Mouse (Mus musculus) CH12.LX (cell line): ENCODE results near the gene AI854703. TPM values are rescaled to one million over a fixed set of nuclear protein-coding genes. Genes with fewer than 3 reads are reported as not detected.

Experiments used
- DNase-seq: peaks from one replicate; pipeline ENCODE4 v3.0.0-alpha.2; 2013; ENCODE audit errors: extremely low read depth
- H3K27ac ChIP-seq: 2 replicates; pipeline ENCODE4 v1.5.1; 2012; ENCODE audit warnings: low read depth, mild to moderate bottlenecking, control low read depth, moderate library complexity; ENCODE audit not compliant: insufficient read depth
- H3K27me3 ChIP-seq: replicated peaks from 2 replicates; pipeline ENCODE3; 2012; ENCODE audit warnings: inconsistent platforms
- H3K36me3 ChIP-seq, 2 experiments: replicated peaks in 1 of 2; 2 replicates each; pipeline versions ENCODE3 to v1.6.1; 2012; ENCODE audit warnings: inconsistent platforms in 1 of 2, low read length in 1 of 2, mild to moderate bottlenecking in 1 of 2, mixed read lengths in 1 of 2, moderate library complexity in 1 of 2; ENCODE audit not compliant: control insufficient read depth in 1 of 2, insufficient read depth in 1 of 2
- H3K4me1 ChIP-seq, 2 experiments: 2 replicates each; pipeline ENCODE4 v1.6.1; 2012; ENCODE audit warnings: inconsistent platforms in 1 of 2, moderate library complexity in 1 of 2; ENCODE audit not compliant: insufficient read depth in 2 of 2, control insufficient read depth in 1 of 2
- H3K4me2 ChIP-seq: 2 replicates; pipeline ENCODE4 v1.6.1; 2012; ENCODE audit warnings: low read depth, mild to moderate bottlenecking, control low read depth; ENCODE audit not compliant: poor library complexity, insufficient read depth, severe bottlenecking
- H3K4me3 ChIP-seq, 3 experiments: fragments of 150-350 bp in 1 of 3; sonication (generic) in 1 of 3; replicated peaks in 1 of 3; 2 replicates each; pipeline versions ENCODE3 to v1.5.1; 2011 to 2012; ENCODE audit warnings: low read depth in 2 of 3, low read length in 2 of 3, mild to moderate bottlenecking in 2 of 3, moderate library complexity in 2 of 3, control low read depth in 1 of 3, improper control_type of control experiment in 1 of 3, inconsistent platforms in 1 of 3, mixed read lengths in 1 of 3; ENCODE audit not compliant: poor library complexity in 1 of 3
- H3K79me2 ChIP-seq: replicated peaks from 2 replicates; pipeline ENCODE4 v1.6.1; 2012; ENCODE audit warnings: mild to moderate bottlenecking, moderate library complexity; ENCODE audit not compliant: control insufficient read depth, poor library complexity, insufficient read depth, severe bottlenecking; ENCODE audit errors: extremely low read depth
- H3K9ac ChIP-seq: 2 replicates; pipeline ENCODE4 v1.6.1; 2012; ENCODE audit warnings: low read depth, mild to moderate bottlenecking, control low read depth, moderate library complexity; ENCODE audit not compliant: insufficient read depth
- H3K9me3 ChIP-seq: replicated peaks from 2 replicates; pipeline ENCODE3; 2012; ENCODE audit warnings: low read length, inconsistent platforms, mixed read lengths
- BHLHE40 ChIP-seq: IDR thresholded peaks from 2 replicates; pipeline ENCODE4 v1.6.1; 2011; ENCODE audit warnings: mild to moderate bottlenecking, low read depth, low read length, improper control_type of control experiment
- ELF1 ChIP-seq: IDR thresholded peaks from 2 replicates; pipeline ENCODE4 v1.6.1; 2014; ENCODE audit warnings: low read depth, mild to moderate bottlenecking, inconsistent platforms, low read length, improper control_type of control experiment
- ETS1 ChIP-seq: conservative IDR thresholded peaks from 2 replicates; pipeline ENCODE4 v1.6.1; 2012; ENCODE audit warnings: low read depth, mild to moderate bottlenecking, inconsistent platforms, low read length, improper control_type of control experiment, moderate library complexity
- HCFC1 ChIP-seq: IDR thresholded peaks from 2 replicates; pipeline ENCODE4 v1.6.1; 2012; ENCODE audit warnings: low read depth, mild to moderate bottlenecking, inconsistent platforms, low read length, improper control_type of control experiment
- KAT2A ChIP-seq: IDR thresholded peaks from 2 replicates; pipeline ENCODE4 v1.6.1; 2012; ENCODE audit warnings: low read length, improper control_type of control experiment, inconsistent platforms; ENCODE audit not compliant: insufficient replicate concordance
- MEF2A ChIP-seq: IDR thresholded peaks from 2 replicates; pipeline ENCODE4 v1.6.1; 2014; ENCODE audit warnings: low read depth, mild to moderate bottlenecking, inconsistent platforms, low read length, improper control_type of control experiment, borderline replicate concordance
- MXI1 ChIP-seq: IDR thresholded peaks from 2 replicates; pipeline ENCODE4 v1.6.1; 2011; ENCODE audit warnings: mild to moderate bottlenecking, low read depth, low read length, improper control_type of control experiment
- NELFE ChIP-seq: IDR thresholded peaks from 2 replicates; pipeline ENCODE4 v1.6.1; 2011; ENCODE audit warnings: low read depth, low read length, improper control_type of control experiment
- POLR2A ChIP-seq: IDR thresholded peaks from 2 replicates; pipeline ENCODE4 v1.6.1; 2011; ENCODE audit warnings: low read depth, mild to moderate bottlenecking, improper control_type of control experiment, low read length
- POLR2AphosphoS2 ChIP-seq: IDR thresholded peaks from 2 replicates; pipeline ENCODE4 v1.6.1; 2011; ENCODE audit warnings: low read depth, low read length, improper control_type of control experiment
- RAD21 ChIP-seq: IDR thresholded peaks from 2 replicates; pipeline ENCODE4 v1.6.1; 2011; ENCODE audit warnings: low read depth, mild to moderate bottlenecking, low read length, improper control_type of control experiment, moderate library complexity
- TBP ChIP-seq: conservative IDR thresholded peaks from 2 replicates; pipeline ENCODE4 v1.6.1; 2011; ENCODE audit warnings: low read depth, low read length, improper control_type of control experiment
- TCF12 ChIP-seq: IDR thresholded peaks from 2 replicates; pipeline ENCODE4 v1.6.1; 2014; ENCODE audit warnings: low read depth, mild to moderate bottlenecking, inconsistent platforms, low read length, improper control_type of control experiment
- UBTF ChIP-seq: IDR thresholded peaks from 2 replicates; pipeline ENCODE4 v1.6.1; 2012; ENCODE audit warnings: low read depth, mild to moderate bottlenecking, inconsistent platforms, low read length, improper control_type of control experiment, moderate library complexity
- dilution Hi-C: fragments of 300-500 bp; cut with MboI; formaldehyde crosslinking; loops from 2 replicates; pipeline ENCODE4 v1.14.3; 2020; ENCODE audit warnings: low sequenced_read_pairs; ENCODE audit not compliant: extremely low pct_unique_long_range_greater_than_20kb, extremely low pct_ligation_motif_present
- in situ Hi-C: fragments of 300-500 bp; cut with MboI; formaldehyde crosslinking; loops from 3 replicates; pipeline ENCODE4 v1.14.3; 2019; ENCODE audit warnings: low sequenced_read_pairs, low pct_ligation_motif_present, low pct_unique_long_range_greater_than_20kb, mixed read lengths
- polyA plus RNA-seq: library from polyadenylated mRNA; unstranded; fragments of >175 nt; gene quantifications from 2 replicates; pipeline ENCODE4 v1.2.1, GENCODE M21; 2012; ENCODE audit warnings: low read depth; ENCODE audit not compliant: insufficient read length
- total RNA-seq, 2 experiments: library from RNA; depleted of rRNA; stranded (reverse); fragments of 300-350 nt in 1 of 2; fragments of >200 nt in 1 of 2; gene quantifications; 2 replicates each; pipeline ENCODE4 v1.2.3; 2012 to 2014

Gene AI854703
- total and polyA plus RNA-seq, 3 experiments, result 2.1 to 5.3 (median 4.8) TPM

DNA sequence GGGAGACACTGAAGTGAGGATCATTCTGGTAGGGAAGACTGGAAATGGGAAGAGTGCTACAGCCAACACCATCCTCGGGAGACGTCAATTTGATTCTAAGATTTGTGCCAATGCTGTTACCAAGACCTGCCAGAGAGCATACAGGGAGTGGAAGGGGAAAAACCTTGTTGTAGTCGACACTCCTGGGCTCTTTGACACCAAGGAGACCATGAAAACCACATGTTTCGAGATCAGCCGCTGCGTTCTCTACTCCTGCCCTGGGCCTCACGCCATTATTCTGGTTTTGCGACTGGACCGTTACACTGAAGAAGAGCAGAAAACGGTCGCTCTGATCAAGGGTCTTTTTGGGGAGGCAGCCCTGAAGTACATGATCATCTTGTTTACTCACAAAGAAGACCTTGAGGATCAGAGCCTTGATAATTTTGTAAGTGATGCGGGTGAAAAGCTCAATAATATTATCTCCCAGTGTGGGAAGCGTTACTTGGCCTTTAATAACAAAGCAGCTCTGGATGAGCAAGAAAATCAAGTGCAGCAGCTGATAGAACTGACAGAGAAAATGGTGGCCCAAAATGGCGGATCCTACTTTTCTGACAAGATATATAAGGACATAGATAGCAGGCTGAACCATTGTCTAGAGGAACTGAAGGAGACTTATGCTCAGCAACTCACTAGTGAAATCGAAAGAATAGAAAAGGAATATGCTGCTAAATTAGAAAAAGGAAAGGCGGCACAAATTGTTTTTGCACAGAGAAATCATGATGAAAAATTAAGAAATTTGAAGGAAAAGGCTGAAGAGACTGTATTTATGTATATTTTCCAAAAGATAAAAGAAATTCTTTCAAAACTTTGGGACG, 51.2 kb downstream of the AI854703 start (continued):
- TF ChIP-seq BHLHE40 (no peak), HCFC1 (no peak), MXI1 (no peak; the same call in 1 of the 2 replicates), POLR2AphosphoS2 (no peak), KAT2A (no peak), ELF1 (no peak), UBTF (no peak), RAD21 (no peak), NELFE (no peak), TBP (0 out of 2 replicates have a peak, but pooled peaks have one; percentile 40), TCF12 (no peak), POLR2A (peak; percentile 44)

DNA sequence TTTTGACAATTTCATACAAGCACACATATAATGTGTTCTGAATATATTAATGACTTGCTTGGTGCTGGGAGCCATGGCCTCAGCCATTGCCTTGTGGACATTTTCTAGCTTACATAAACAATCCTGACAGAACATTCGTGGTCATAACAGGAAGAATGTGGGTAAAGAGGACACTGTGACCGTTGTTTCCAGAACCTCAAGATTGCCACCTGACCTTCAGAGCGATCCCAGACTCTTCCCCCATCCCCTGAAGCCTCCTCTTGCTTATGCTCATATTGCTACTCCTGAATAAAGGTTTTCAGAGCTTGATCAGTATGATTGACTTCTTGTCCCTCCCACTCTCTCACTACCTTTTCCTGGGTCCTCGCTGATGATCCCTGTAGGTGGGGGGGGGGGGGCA, 51.8 kb downstream of the AI854703 start:
- dilution Hi-C loops (no loop called here), in situ Hi-C loops (no loop called here)
- H3K4me1 ChIP-seq, result peaks cover 28 to 65% of the 10 kb centered on the region in 2 experiments
- TF ChIP-seq MXI1, result no peak
- TF ChIP-seq BHLHE40, result 0 out of 2 replicates have a peak, but pooled peaks have one; percentile 23
- TF ChIP-seq POLR2A, result 0 out of 2 replicates have a peak, but pooled peaks have one; percentile 16
- no peak for DNase-seq
- H3K27me3 ChIP-seq, result no peaks in the 10 kb centered on the region
- peak overlapping the region; percentile 86 for H3K27ac ChIP-seq
- no peaks in the 10 kb centered on the region for H3K9me3 ChIP-seq
- H3K9ac ChIP-seq, result peak overlapping the region; percentile 89
- peak overlapping the region; percentile 74 for H3K4me2 ChIP-seq
- peaks cover 0 to 13% of the 10 kb centered on the region in 2 experiments for H3K36me3 ChIP-seq
- peaks cover 22% of the 10 kb centered on the region for H3K79me2 ChIP-seq
- peak overlapping the region; percentile 48 to 80 (median 59) for H3K4me3 ChIP-seq

DNA sequence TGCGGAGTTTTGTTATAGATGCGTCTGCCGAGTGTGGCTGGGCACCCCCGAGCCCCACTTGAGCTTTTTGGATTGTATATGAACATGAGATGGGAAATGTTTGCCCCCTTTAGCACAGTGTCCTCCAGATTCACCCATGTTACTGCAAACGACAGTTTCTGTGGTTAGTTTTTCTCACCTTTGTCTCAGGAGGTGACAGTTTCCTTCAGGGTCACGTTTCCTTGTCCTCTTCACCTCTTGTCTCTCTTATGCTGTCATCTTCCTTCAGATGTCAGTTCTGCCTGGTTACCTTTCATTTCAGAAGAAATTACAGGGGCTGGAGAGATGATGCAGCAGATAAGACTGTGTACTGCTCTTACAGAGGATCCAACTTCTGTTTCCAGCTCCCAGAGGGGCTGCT, 53.1 kb downstream of the AI854703 start:
- dilution Hi-C loops (no loop called here), in situ Hi-C loops (loop anchor here (5.0 kb wide), 1 partner anchor 32 kb away; the partner anchor contains the start of gene Gimap8)

More for the DNA sequence above, 53.1 kb downstream of the AI854703 start:
- H3K4me1 ChIP-seq, result peaks cover 23 to 60% of the 10 kb centered on the region in 2 experiments
- TF ChIP-seq ETS1 (peak; percentile 43; the same call in 1 of the 2 replicates), BHLHE40 (peak; percentile 88), MXI1 (peak; percentile 60; the same call in 1 of the 2 replicates), MEF2A (no peak)
- no peak overlapping the region for H3K4me3 ChIP-seq
- no peaks in the 10 kb centered on the region for H3K27me3 ChIP-seq
- peak overlapping the region; percentile 52 for H3K9ac ChIP-seq
- peak overlapping the region; percentile 55 for H3K27ac ChIP-seq
- no peak for DNase-seq
- peak overlapping the region; percentile 44 for H3K4me2 ChIP-seq
- H3K36me3 ChIP-seq, result peaks cover 0 to 13% of the 10 kb centered on the region in 2 experiments
- no peaks in the 10 kb centered on the region for H3K9me3 ChIP-seq
- peaks cover 25% of the 10 kb centered on the region for H3K79me2 ChIP-seq
